Mouse (Mus musculus) hindbrain, postnatal 0 days (tissue): ENCODE measurements around the gene Nfe2. TPM values are rescaled to one million over a fixed set of nuclear protein-coding genes. Genes with fewer than 3 reads are reported as not detected.
A peak's percentile ranks its signal among the peaks of the same experiment; 100 is the strongest.
"Not testable (repeated sequence)": the region's sequence is repeated elsewhere in the genome, so short reads cannot be mapped to it uniquely, and the experiment has no call there.

Experiments
- ATAC-seq: fragments of 200-750 bp; cut with Nextera tagmentation; 2 replicates; pipeline ENCODE4 v1.8.0; 2017; ENCODE audit warnings: mild to moderate bottlenecking, moderate TSS enrichment, moderate library complexity
- DNase-seq: peaks from one replicate; pipeline ENCODE4 v3.0.0-alpha.2; 2015; ENCODE audit warnings: low spot score
- H3K27ac ChIP-seq: fragments of 300-500 bp; sonication (generic); 2 replicates; pipeline ENCODE4 v1.5.1; 2014; ENCODE audit warnings: mild to moderate bottlenecking
- H3K27me3 ChIP-seq: fragments of 300-500 bp; sonication (generic); 2 replicates; pipeline ENCODE4 v1.6.1; 2014; ENCODE audit warnings: low read length, mixed read lengths; ENCODE audit not compliant: insufficient read depth
- H3K36me3 ChIP-seq: fragments of 300-500 bp; sonication (generic); 2 replicates; pipeline ENCODE4 v1.6.1; 2014; ENCODE audit warnings: low read length, mixed read lengths; ENCODE audit not compliant: insufficient read depth
- H3K4me1 ChIP-seq: fragments of 300-500 bp; sonication (generic); 2 replicates; pipeline ENCODE4 v1.6.1; 2014; ENCODE audit warnings: antibody characterized with exemption, low read length, mixed read lengths; ENCODE audit not compliant: insufficient read depth
- H3K4me2 ChIP-seq: fragments of 300-500 bp; sonication (generic); 2 replicates; pipeline ENCODE4 v1.6.1; 2014; ENCODE audit warnings: low read depth, mild to moderate bottlenecking, low read length, moderate library complexity, mixed read lengths
- H3K4me3 ChIP-seq: fragments of 300-500 bp; sonication (generic); 2 replicates; pipeline ENCODE4 v1.5.1; 2014; ENCODE audit warnings: low read length
- H3K9ac ChIP-seq: fragments of 300-500 bp; sonication (generic); replicated peaks from 2 replicates; pipeline ENCODE4 v1.6.1; 2014; ENCODE audit warnings: mild to moderate bottlenecking, low read length, moderate library complexity, mixed read lengths
- H3K9me3 ChIP-seq: fragments of 300-500 bp; sonication (generic); 2 replicates; pipeline ENCODE4 v1.6.1; 2016; ENCODE audit warnings: low read length, mixed read lengths
- CTCF ChIP-seq: IDR thresholded peaks from 2 replicates; pipeline ENCODE4 v1.5.1; 2016; ENCODE audit warnings: antibody characterized with exemption, control low read depth, low read depth
- WGBS: fragments of 180-500 bp; shearing (Covaris S2); extraction: QIAGEN DNeasy Blood & Tissue Kit; methylation state at CpG from one replicate; pipeline ENCODE4 v1.1.7; 2014; 5-methylcytosine and 5-hydroxymethylcytosine counted together
- polyA plus RNA-seq: library from polyadenylated mRNA; unstranded; fragments of >200 nt; fragmentation: Nextera tagmentation; extraction: Ambion mirVana; gene quantifications from 2 replicates; pipeline ENCODE4 v1.2.1, GENCODE M21; 2015
- total RNA-seq: library from RNA; depleted of rRNA; stranded (reverse); fragments of >200 nt; gene quantifications from 2 replicates; pipeline ENCODE4 v1.2.3, GENCODE M21; 2014

Nfe2 gene
- total and polyA plus RNA-seq, 2 experiments from 2014 or later: 0.33 to 0.63 TPM

DNA sequence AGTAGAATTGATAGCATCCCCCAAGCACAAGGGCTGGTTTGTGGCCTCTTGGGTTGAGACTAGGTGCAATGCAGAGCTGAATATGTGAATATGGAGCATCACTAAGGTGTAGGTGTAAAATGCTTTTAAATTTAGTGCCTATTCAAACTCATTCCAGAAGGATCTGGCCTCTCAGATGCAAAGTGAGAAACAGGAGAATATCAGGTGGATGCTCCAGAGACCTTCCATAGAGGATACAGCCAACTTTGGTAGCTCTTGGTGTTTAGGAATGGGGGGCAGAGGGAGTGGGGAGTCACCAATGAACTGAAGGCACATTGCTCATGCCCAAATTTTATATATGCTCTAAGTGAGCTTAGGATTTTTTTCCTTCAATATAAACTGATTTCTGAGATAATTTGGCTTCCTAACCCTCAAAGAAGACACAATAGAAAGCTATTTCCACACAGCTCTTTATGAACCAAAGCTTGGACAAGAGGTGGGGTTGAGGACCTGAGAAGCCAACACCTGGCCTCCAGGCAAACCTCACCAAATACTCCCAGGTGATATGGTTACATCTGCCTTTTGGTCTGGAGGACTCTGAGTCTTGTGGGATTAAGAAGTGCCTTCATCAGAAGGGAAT, 10.3 kb downstream of the Nfe2 start:
- H3K4me2 ChIP-seq: no peak overlapping the region
- DNase-seq (no peak), ATAC-seq (no peak)
- no peaks in the 10 kb centered on the region for H3K27me3 ChIP-seq
- no peaks in the 10 kb centered on the region for H3K9me3 ChIP-seq
- no peak overlapping the region for H3K27ac ChIP-seq
- H3K36me3 ChIP-seq: peaks cover 51% of the 10 kb centered on the region
- H3K4me3 ChIP-seq: no peak overlapping the region
- TF ChIP-seq CTCF: no peak
- H3K9ac ChIP-seq: no peak overlapping the region
- no peaks in the 10 kb centered on the region for H3K4me1 ChIP-seq

DNA sequence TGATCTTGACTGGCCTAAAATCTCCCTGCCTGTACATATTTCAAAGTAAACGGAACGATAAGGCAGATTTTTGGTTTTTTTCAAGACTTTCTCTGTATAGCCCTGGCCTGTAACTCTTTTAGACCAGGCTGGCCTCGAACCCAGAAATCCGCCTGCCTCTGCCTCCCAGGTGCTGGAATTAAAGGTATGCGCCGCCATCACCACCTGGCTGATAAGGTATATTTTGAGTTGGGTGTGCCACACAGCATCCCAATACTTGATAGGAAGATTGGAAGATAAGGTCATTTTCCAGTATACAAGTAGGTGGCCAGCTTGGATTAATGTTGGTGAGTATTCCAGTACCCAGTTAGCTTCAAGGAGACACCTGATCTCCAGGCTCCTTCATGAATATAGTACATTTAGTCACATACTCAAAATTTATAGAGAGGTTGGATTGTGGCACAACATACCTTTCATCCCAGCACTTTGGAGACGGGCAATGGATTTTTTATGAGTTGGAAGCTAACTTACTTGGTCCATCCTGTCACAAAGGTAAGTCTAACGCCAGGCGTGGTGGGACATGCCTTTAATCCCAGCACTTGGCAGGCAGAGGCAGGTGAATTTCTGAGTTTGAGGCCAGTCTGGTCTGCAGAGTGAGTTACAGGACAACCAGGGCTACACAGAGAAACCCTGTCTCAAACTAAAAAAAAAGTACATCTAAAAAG, 11.0 kb downstream of the Nfe2 start:
- H3K36me3 ChIP-seq: peaks cover 58% of the 10 kb centered on the region
- H3K27me3 ChIP-seq: no peaks in the 10 kb centered on the region
- H3K4me1 ChIP-seq: no peaks in the 10 kb centered on the region
- 90% methylated on average over 9 of the region's 9 CpGs for WGBS
- H3K4me2 ChIP-seq: no peak overlapping the region
- no peak for ATAC-seq
- TF ChIP-seq CTCF: no peak
- H3K27ac ChIP-seq: no peak overlapping the region
- no peaks in the 10 kb centered on the region for H3K9me3 ChIP-seq
- no peak overlapping the region for H3K4me3 ChIP-seq
- DNase-seq: no peak
- H3K9ac ChIP-seq: no peak overlapping the region

DNA sequence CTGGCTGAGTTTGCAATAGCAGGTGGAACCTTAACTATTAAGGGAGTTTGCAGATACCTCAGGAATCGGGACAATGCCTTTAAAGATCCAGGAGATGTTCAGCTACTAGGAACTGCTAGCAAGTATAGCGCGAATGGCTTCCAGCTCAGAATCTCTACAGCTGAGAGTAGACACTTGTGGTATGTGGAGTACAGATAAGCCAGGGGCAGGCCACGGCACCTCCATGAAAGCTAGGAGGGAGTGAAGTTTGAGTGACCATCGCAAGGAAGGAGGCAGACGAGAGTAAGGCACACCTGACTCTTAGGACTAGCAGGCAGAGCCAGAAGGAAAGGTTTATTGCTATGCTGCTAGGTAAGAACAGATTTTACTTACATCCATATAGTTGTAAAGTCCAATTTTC, 12.6 kb downstream of the Nfe2 start:
- no peaks in the 10 kb centered on the region for H3K27me3 ChIP-seq
- ATAC-seq: no peak
- H3K4me3 ChIP-seq: no peak overlapping the region
- no peak for DNase-seq
- TF ChIP-seq CTCF: no peak
- no peak overlapping the region for H3K27ac ChIP-seq
- no peak overlapping the region for H3K4me2 ChIP-seq
- no peak overlapping the region for H3K9ac ChIP-seq
- no peaks in the 10 kb centered on the region for H3K4me1 ChIP-seq
- 71% methylated on average over 6 of the region's 6 CpGs for WGBS
- peaks cover 59% of the 10 kb centered on the region for H3K36me3 ChIP-seq
- H3K9me3 ChIP-seq: no peaks in the 10 kb centered on the region

- H3K36me3 ChIP-seq: peaks cover 47% of the 10 kb centered on the region
- H3K9ac ChIP-seq: 0 out of 2 replicates have a peak overlapping the region, but pooled peaks have one; percentile 21
- no peak overlapping the region for H3K4me3 ChIP-seq
- no peaks in the 10 kb centered on the region for H3K9me3 ChIP-seq
- 70% methylated on average over 8 of the region's 8 CpGs for WGBS
- TF ChIP-seq CTCF: no peak
- no peak overlapping the region for H3K27ac ChIP-seq
- DNase-seq (no peak), ATAC-seq (no peak)
- H3K4me2 ChIP-seq: peak overlapping the region; percentile 71
- H3K4me1 ChIP-seq: no peaks in the 10 kb centered on the region
- H3K27me3 ChIP-seq: no peaks in the 10 kb centered on the region
Measured at GRCm38 (mm10) chr15:103242885-103243284, 15.3 kb downstream of the Nfe2 start.

GRCm38 (mm10) chr15:103241071-103242018, 16.9 kb downstream of the Nfe2 start:
- Histone ChIP-seq H3K4me3 (peak overlapping the region; percentile 68), H3K27ac (peak overlapping the region; percentile 98), H3K4me2 (peak overlapping the region; percentile 71), H3K36me3 (peaks cover 32% of the 10 kb centered on the region), H3K9ac (peak overlapping the region; percentile 85)
- ATAC-seq, H3K27me3 ChIP-seq, DNase-seq, H3K4me1 ChIP-seq, H3K9me3 ChIP-seq: not testable (repeated sequence)
- 5% methylated on average over 11 of the region's 12 CpGs for WGBS

GRCm38 (mm10) chr15:103240160-103241028, 17.8 kb downstream of the Nfe2 start, which contains the start of gene Hnrnpa1:
Gene Hnrnpa1 (plus strand): TSS chr15:103240432.
- peak within 1 kb of the TSS; percentile 68 for H3K4me3 ChIP-seq
- H3K4me2 ChIP-seq: peak within 1 kb of the TSS; percentile 71
- peak within 1 kb of the TSS; percentile 98 for H3K27ac ChIP-seq
- DNase-seq (peak; percentile 99), ATAC-seq (peak; percentile 93)
- H3K9me3 ChIP-seq: no peaks in the 10 kb centered on the region
- H3K36me3 ChIP-seq: peaks cover 25% of the 10 kb centered on the region
- WGBS: under 1% methylated on average over 47 of the region's 47 CpGs
- no peaks in the 10 kb centered on the region for H3K4me1 ChIP-seq
- peak within 1 kb of the TSS; percentile 85 for H3K9ac ChIP-seq
- no peaks in the 10 kb centered on the region for H3K27me3 ChIP-seq
- TF ChIP-seq CTCF: no peak
